Mouse (Mus musculus): ENCODE measurements around the gene Ptprcap. TPM values are rescaled to one million over a fixed set of nuclear protein-coding genes. Genes with fewer than 3 reads are reported as not detected.
A peak's percentile ranks its signal among the peaks of the same experiment; 100 is the strongest.

Ptprcap gene
- total and polyA plus RNA-seq, 2 experiments, result 1.7 to 8.2 TPM

DNA sequence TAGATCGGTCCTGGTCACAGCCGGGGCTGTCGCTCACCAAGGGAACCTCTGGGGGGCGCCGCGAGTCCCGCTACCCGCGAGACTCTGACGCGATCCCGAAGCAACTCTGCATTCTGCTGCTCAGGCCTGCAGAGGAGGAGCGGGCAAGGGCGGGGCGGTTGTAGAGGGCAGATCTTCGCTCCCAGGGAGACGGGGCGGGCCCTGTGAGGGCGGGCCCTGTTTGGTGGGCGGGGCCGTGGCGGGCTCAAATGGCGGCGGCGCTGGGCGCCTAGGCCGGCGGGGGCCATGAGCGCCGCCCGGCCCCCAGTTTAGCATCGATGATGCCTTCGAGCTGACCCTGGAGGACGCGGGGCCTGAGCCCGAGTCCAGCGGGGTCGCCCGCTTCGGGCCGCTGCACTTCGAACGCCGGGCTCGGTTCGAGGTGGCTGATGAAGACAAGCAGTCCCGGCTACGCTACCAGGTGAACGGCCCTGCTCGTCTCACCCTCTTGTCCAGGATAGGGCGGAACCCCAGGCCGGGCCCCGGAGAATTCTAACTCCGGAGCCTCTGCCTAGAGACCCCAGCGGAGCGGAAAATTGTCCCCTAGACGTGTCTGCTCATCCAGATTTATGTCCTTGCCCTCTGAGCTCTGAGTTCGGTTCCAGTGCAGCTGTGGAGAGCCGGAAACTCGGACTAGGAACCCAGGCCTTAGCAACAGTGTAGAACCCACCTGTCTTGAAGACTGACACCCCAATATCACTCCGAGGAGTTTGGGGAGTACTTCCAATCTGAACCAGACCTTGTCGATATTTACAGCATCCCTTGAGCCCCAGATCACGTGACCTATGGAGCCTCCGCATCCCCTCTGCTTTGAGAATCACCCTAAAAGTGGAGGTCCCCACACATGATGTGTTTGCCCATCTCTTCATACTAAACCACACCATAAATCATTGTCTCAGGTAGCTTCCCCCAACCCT lies 27.4 kb upstream of the Ptprcap start, which contains the start of gene Aip:
Gene Aip, minus strand, starts transcription at position 118 of the 956 bp plus-strand sequence.
- Histone ChIP-seq H3K27me3 (ENCODE audit: control insufficient read depth, insufficient read depth, low read length) (no peaks in the 10 kb centered on the region), H3K9ac (ENCODE audit: low read depth, low read length) (peak within 1 kb of the TSS; percentile 90), H3K4me3 (ENCODE audit: insufficient read depth, low read depth, low read length) (peak within 1 kb of the TSS; percentile 93), H3K36me3 (ENCODE audit: control insufficient read depth, insufficient read depth, low read length) (no peaks in the 10 kb centered on the region; the same call in 1 of the 2 replicates), H3K27ac (replicated peaks; ENCODE audit: insufficient read depth, low read depth, low read length) (peak within 1 kb of the TSS; percentile 72), H3K79me2 (ENCODE audit: control insufficient read depth, insufficient read depth, low read length) (peaks cover 8% of the 10 kb centered on the region; the same call in 1 of the 2 replicates), H3K4me1 (ENCODE audit: control insufficient read depth, insufficient read depth, low read length) (peaks cover 5% of the 10 kb centered on the region; the same call in 1 of the 2 replicates)
- 1% methylated on average over 63 of the region's 64 CpGs for WGBS
- peak; percentile 76 for TF ChIP-seq CTCF (IDR thresholded peaks at IDR 0.05; ENCODE audit: low read depth, low read length)
- peak; percentile 89 for TF ChIP-seq POLR2A (IDR thresholded peaks at IDR 0.05; ENCODE audit: extremely low read depth, insufficient read depth, low read length)
- DNase-seq (ENCODE audit: extremely low read depth, low read depth, low spot score), result peak; percentile 87

DNA sequence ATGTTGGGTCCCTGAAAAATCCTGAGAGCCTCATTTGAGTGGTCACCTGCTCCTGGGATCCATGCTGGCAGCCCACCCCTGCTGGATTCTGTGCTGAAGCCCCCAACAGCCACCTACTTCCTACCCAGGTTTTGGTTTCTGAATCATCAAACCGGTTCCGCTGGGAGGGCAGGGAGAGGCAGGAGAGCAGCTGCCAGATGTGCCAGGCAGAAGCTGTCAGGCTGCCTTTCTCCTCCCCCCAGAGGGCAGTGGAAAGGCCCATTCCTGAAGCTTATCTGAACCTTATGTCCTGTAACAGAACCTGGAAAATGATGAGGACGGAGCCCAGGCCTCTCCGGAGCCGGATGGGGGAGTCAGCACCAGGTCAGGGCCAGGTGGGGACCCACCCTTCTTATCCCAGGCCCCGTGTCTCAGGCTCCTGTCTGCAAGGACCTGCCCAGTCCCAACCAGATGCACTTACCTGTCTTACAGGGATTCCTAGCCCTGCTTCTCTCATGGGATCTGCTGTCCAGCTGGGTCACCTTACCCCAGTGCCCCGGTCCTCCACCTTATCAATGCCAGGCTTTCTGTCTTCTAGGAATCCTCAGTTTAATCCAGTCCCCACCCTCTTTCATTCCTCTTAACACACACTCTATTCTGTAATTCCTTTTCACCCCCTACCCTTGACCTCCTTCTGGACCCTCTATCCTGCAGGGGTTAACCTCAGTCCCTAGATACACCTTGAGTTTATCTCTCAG lies 26.5 kb upstream of the Ptprcap start:
- no peak for DNase-seq (ENCODE audit: extremely low read depth, low read depth, low spot score)
- Histone ChIP-seq H3K79me2 (ENCODE audit: control insufficient read depth, insufficient read depth, low read length) (peaks cover 8% of the 10 kb centered on the region; the same call in 1 of the 2 replicates), H3K4me3 (ENCODE audit: insufficient read depth, low read depth, low read length) (peak overlapping the region; percentile 93; the same call in 1 of the 2 replicates), H3K27ac (replicated peaks; ENCODE audit: insufficient read depth, low read depth, low read length) (no peak overlapping the region), H3K4me1 (ENCODE audit: control insufficient read depth, insufficient read depth, low read length) (peaks cover 5% of the 10 kb centered on the region; the same call in 1 of the 2 replicates), H3K9ac (ENCODE audit: low read depth, low read length) (peak overlapping the region; percentile 5; the same call in 1 of the 2 replicates), H3K36me3 (ENCODE audit: control insufficient read depth, insufficient read depth, low read length) (no peaks in the 10 kb centered on the region; the same call in 1 of the 2 replicates), H3K27me3 (ENCODE audit: control insufficient read depth, insufficient read depth, low read length) (no peaks in the 10 kb centered on the region)
- WGBS, result 72% methylated on average over 7 of the region's 7 CpGs
- TF ChIP-seq CTCF (IDR thresholded peaks at IDR 0.05; ENCODE audit: low read depth, low read length), result no peak
- no peak for TF ChIP-seq POLR2A (IDR thresholded peaks at IDR 0.05; ENCODE audit: extremely low read depth, insufficient read depth, low read length)

- peaks cover 9% of the 10 kb centered on the region for H3K4me1 ChIP-seq (ENCODE audit: control insufficient read depth, insufficient read depth, low read length)
- H3K27ac ChIP-seq (replicated peaks; ENCODE audit: insufficient read depth, low read depth, low read length), result no peak overlapping the region
- no peak overlapping the region for H3K9ac ChIP-seq (ENCODE audit: low read depth, low read length)
Observed at GRCm38 (mm10) chr19:4129462-4129861, 23.9 kb upstream of the Ptprcap start.

DNA sequence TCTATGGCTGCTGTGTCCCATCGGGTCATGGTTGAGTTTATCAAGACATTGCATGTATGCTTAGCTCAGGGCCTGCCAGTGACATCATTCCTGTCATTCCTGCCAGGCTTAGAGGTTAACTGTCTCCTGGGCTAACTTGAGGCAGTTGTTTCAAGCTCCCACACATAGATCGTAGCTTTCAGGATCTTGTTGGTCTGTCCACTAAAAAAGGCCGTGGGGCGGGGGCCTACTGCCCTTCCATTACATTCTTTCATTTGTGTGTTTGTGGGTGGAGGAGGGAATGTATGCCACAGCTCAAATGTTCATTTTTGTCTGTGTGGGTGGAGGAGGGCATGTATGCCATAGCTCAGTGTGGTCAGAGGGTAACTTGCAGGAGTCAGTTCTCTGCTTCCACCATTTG lies 23.3 kb upstream of the Ptprcap start:
- DNase-seq (ENCODE audit: extremely low read depth, low read depth, low spot score), result no peak
- no peak for TF ChIP-seq POLR2A (IDR thresholded peaks at IDR 0.05; ENCODE audit: extremely low read depth, insufficient read depth, low read length)
- no peak for TF ChIP-seq CTCF (IDR thresholded peaks at IDR 0.05; ENCODE audit: low read depth, low read length)
- Histone ChIP-seq H3K79me2 (ENCODE audit: control insufficient read depth, insufficient read depth, low read length) (peaks cover 8% of the 10 kb centered on the region; the same call in 1 of the 2 replicates), H3K9ac (ENCODE audit: low read depth, low read length) (no peak overlapping the region), H3K27ac (replicated peaks; ENCODE audit: insufficient read depth, low read depth, low read length) (no peak overlapping the region), H3K27me3 (ENCODE audit: control insufficient read depth, insufficient read depth, low read length) (no peaks in the 10 kb centered on the region), H3K36me3 (ENCODE audit: control insufficient read depth, insufficient read depth, low read length) (no peaks in the 10 kb centered on the region; the same call in 1 of the 2 replicates), H3K4me3 (ENCODE audit: insufficient read depth, low read depth, low read length) (no peak overlapping the region), H3K4me1 (ENCODE audit: control insufficient read depth, insufficient read depth, low read length) (peaks cover 14% of the 10 kb centered on the region)
- WGBS, result 71% methylated on average over 4 of the region's 4 CpGs

More at GRCm38 (mm10) chr19:4129462-4129861, 23.9 kb upstream of the Ptprcap start:
- DNase-seq (ENCODE audit: extremely low read depth, low read depth, low spot score), result no peak
- H3K36me3 ChIP-seq (ENCODE audit: control insufficient read depth, insufficient read depth, low read length), result no peaks in the 10 kb centered on the region; the same call in 1 of the 2 replicates
- H3K27me3 ChIP-seq (ENCODE audit: control insufficient read depth, insufficient read depth, low read length), result no peaks in the 10 kb centered on the region
- WGBS, result 87% methylated on average over 7 of the region's 7 CpGs
- no peak for TF ChIP-seq CTCF (IDR thresholded peaks at IDR 0.05; ENCODE audit: low read depth, low read length)
- no peak for TF ChIP-seq POLR2A (IDR thresholded peaks at IDR 0.05; ENCODE audit: extremely low read depth, insufficient read depth, low read length)
- H3K4me3 ChIP-seq (ENCODE audit: insufficient read depth, low read depth, low read length), result no peak overlapping the region
- H3K79me2 ChIP-seq (ENCODE audit: control insufficient read depth, insufficient read depth, low read length), result peaks cover 8% of the 10 kb centered on the region; the same call in 1 of the 2 replicates

GRCm38 (mm10) chr19:4131075-4131474 lies 22.3 kb upstream of the Ptprcap start:
- 95% methylated on average over 5 of the region's 5 CpGs for WGBS
- no peak overlapping the region for H3K27ac ChIP-seq (replicated peaks; ENCODE audit: insufficient read depth, low read depth, low read length)
- no peaks in the 10 kb centered on the region for H3K27me3 ChIP-seq (ENCODE audit: control insufficient read depth, insufficient read depth, low read length)
- TF ChIP-seq CTCF (IDR thresholded peaks at IDR 0.05; ENCODE audit: low read depth, low read length) (no peak), POLR2A (IDR thresholded peaks at IDR 0.05; ENCODE audit: extremely low read depth, insufficient read depth, low read length) (no peak)
- H3K36me3 ChIP-seq (ENCODE audit: control insufficient read depth, insufficient read depth, low read length), result no peaks in the 10 kb centered on the region; the same call in 1 of the 2 replicates
- H3K79me2 ChIP-seq (ENCODE audit: control insufficient read depth, insufficient read depth, low read length), result peaks cover 6% of the 10 kb centered on the region; the same call in 1 of the 2 replicates
- DNase-seq (ENCODE audit: extremely low read depth, low read depth, low spot score), result no peak
- H3K4me1 ChIP-seq (ENCODE audit: control insufficient read depth, insufficient read depth, low read length), result peaks cover 13% of the 10 kb centered on the region
- no peak overlapping the region for H3K9ac ChIP-seq (ENCODE audit: low read depth, low read length)
- H3K4me3 ChIP-seq (ENCODE audit: insufficient read depth, low read depth, low read length), result no peak overlapping the region

Data from liver, adult 2 months (tissue).